Mouse (Mus musculus) lung, postnatal 0 days (tissue): ENCODE measurements around the gene Galp.

Experiments
- CTCF ChIP-seq: IDR thresholded peaks from 2 replicates; pipeline ENCODE4 v1.5.1; 2016; ENCODE audit warnings: antibody characterized with exemption, mild to moderate bottlenecking
- EP300 ChIP-seq: IDR thresholded peaks from 2 replicates; pipeline ENCODE4 v1.6.1; 2016; ENCODE audit warnings: antibody characterized with exemption, mild to moderate bottlenecking, control low read depth

- TF ChIP-seq CTCF (no peak), EP300 (no peak)
Measured at GRCm38 (mm10) chr7:6162172-6162571, 34.7 kb upstream of the Galp start.
